Mouse (Mus musculus) neural tube, embryonic 14.5 days (tissue): ENCODE data around the gene Adgrb2. TPM values are rescaled to one million over a fixed set of nuclear protein-coding genes. Genes with fewer than 3 reads are reported as not detected.

ENCODE experiments used
- ATAC-seq: fragments of 200-750 bp; cut with Nextera tagmentation; 2 replicates; pipeline ENCODE4 v1.8.0; 2017; ENCODE audit warnings: low read depth, mild to moderate bottlenecking, moderate TSS enrichment, moderate library complexity
- H3K27ac ChIP-seq: fragments of 300-500 bp; sonication (generic); 2 replicates; pipeline ENCODE4 v1.5.1; 2014; ENCODE audit warnings: low read depth, mild to moderate bottlenecking, control low read depth, low read length, moderate library complexity, mixed read lengths
- H3K27me3 ChIP-seq: fragments of 300-500 bp; sonication (generic); 2 replicates; pipeline ENCODE4 v1.6.1; 2014; ENCODE audit warnings: low read length; ENCODE audit not compliant: control insufficient read depth, insufficient read depth
- H3K36me3 ChIP-seq: fragments of 300-500 bp; sonication (generic); 2 replicates; pipeline ENCODE4 v1.6.1; 2014; ENCODE audit warnings: low read length, mixed read lengths; ENCODE audit not compliant: control insufficient read depth, insufficient read depth
- H3K4me1 ChIP-seq: fragments of 300-500 bp; sonication (generic); 2 replicates; pipeline ENCODE4 v1.6.1; 2014; ENCODE audit warnings: low read length; ENCODE audit not compliant: control insufficient read depth, insufficient read depth
- H3K4me2 ChIP-seq: fragments of 300-500 bp; sonication (generic); 2 replicates; pipeline ENCODE4 v1.6.1; 2014; ENCODE audit warnings: mild to moderate bottlenecking, low read depth, low read length, control low read depth
- H3K4me3 ChIP-seq: fragments of 300-500 bp; sonication (generic); 2 replicates; pipeline ENCODE4 v1.5.1; 2014; ENCODE audit warnings: low read depth, low read length, control low read depth, mixed read lengths
- H3K9ac ChIP-seq: fragments of 300-500 bp; sonication (generic); replicated peaks from 2 replicates; pipeline ENCODE4 v1.6.1; 2014; ENCODE audit warnings: low read depth, mild to moderate bottlenecking, control low read depth, low read length, mixed read lengths
- H3K9me3 ChIP-seq: fragments of 300-500 bp; sonication (generic); 2 replicates; pipeline ENCODE4 v1.6.1; 2016; ENCODE audit warnings: low read length; ENCODE audit not compliant: control insufficient read depth
- WGBS: fragments of 180-500 bp; shearing (Covaris S2); extraction: QIAGEN DNeasy Blood & Tissue Kit; methylation state at CpG from one replicate; pipeline ENCODE4 v1.1.7; 2014; 5-methylcytosine and 5-hydroxymethylcytosine counted together
- polyA plus RNA-seq: library from polyadenylated mRNA; unstranded; fragments of >200 nt; fragmentation: Nextera tagmentation; extraction: Ambion mirVana; gene quantifications from 2 replicates; pipeline ENCODE4 v1.2.1, GENCODE M21; 2014

Gene Adgrb2
- polyA plus RNA-seq, 1 experiment from 2014 or later: 15.4 TPM

DNA sequence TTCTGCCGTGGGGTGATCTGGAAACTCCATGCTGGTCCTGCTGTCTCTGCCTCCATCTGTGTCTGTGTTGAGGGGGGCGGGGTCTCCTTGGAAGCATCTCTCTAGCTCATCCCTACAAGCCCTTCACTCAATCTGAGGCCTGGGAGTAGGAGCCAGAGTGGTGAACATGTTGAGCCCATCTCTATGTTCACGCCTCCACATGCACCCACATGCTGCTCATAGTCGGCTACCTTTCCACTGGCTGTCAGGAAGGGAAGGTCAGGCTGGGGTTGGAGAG is 63.5 kb downstream of the Adgrb2 start:
- WGBS: 50% methylated on average over 4 of the region's 4 CpGs
- Histone ChIP-seq H3K27ac (peak overlapping the region; percentile 69; the same call in 1 of the 2 replicates), H3K4me3 (peak overlapping the region; percentile 29), H3K9me3 (no peaks in the 10 kb centered on the region), H3K27me3 (no peaks in the 10 kb centered on the region; the same call in 1 of the 2 replicates), H3K4me1 (peaks cover 23% of the 10 kb centered on the region), H3K9ac (peak overlapping the region; percentile 52), H3K36me3 (no peaks in the 10 kb centered on the region), H3K4me2 (peak overlapping the region; percentile 60)
- peak; percentile 5; the same call in 1 of the 2 replicates for ATAC-seq

DNA sequence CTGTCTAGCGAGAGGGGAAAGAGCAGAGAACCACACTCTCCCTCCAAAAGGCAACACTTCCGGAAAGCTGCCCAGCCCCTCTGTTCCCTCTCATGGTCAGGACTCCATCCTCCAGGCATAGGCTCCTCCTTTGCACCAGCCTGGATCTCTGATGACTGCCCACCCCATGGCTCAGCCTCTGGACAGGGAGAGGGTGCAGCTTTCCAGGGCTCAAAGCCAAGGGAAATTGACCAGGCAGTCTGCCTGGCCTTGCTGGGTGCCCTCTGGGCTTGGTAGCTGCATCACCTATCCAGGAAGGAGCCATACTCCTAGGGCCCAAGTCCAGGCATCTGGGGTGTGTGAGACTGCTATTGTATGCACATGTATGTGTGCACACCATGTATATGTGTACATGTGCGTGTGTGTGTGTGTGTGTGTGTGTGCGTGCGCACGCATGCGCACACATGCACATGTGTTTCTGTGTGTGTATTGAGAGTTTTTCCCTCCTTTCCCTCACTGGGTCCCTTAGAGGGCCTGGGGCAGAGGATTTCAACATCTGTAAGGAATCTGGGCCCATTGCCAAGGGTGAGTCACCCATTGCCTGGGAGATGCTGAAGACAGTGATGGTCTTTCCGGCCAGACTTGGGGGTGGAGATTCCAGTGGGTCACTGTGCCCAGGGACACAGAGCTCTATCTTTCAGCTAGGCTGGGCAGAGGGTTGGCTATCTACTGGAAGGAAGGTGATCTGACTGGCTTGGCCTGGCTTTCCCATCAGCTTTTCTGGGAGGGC is 65.6 kb downstream of the Adgrb2 start:
- ATAC-seq: no peak
- H3K27me3 ChIP-seq: no peaks in the 10 kb centered on the region; the same call in 1 of the 2 replicates
- H3K27ac ChIP-seq: no peak overlapping the region
- H3K4me1 ChIP-seq: peaks cover 13% of the 10 kb centered on the region; the same call in 1 of the 2 replicates
- no peaks in the 10 kb centered on the region for H3K36me3 ChIP-seq
- WGBS: 85% methylated on average over 8 of the region's 8 CpGs
- H3K4me2 ChIP-seq: no peak overlapping the region
- H3K9ac ChIP-seq: no peak overlapping the region
- H3K9me3 ChIP-seq: no peaks in the 10 kb centered on the region
- no peak overlapping the region for H3K4me3 ChIP-seq

- no peak overlapping the region for H3K27ac ChIP-seq
- no peak overlapping the region for H3K9ac ChIP-seq
- peaks cover 18% of the 10 kb centered on the region; the same call in 1 of the 2 replicates for H3K4me1 ChIP-seq
- H3K9me3 ChIP-seq: no peaks in the 10 kb centered on the region
- H3K4me2 ChIP-seq: no peak overlapping the region
- no peak for ATAC-seq
- H3K27me3 ChIP-seq: no peaks in the 10 kb centered on the region; the same call in 1 of the 2 replicates
- H3K36me3 ChIP-seq: no peaks in the 10 kb centered on the region
- H3K4me3 ChIP-seq: no peak overlapping the region
- 72% methylated on average over 3 of the region's 3 CpGs for WGBS
These were observed 67.6 kb downstream of the Adgrb2 start for GRCm38 (mm10) chr4:130052283-130052682.

GRCm38 (mm10) chr4:130053111-130053510 is 68.4 kb downstream of the Adgrb2 start:
- peaks cover 10% of the 10 kb centered on the region; the same call in 1 of the 2 replicates for H3K4me1 ChIP-seq
- no peaks in the 10 kb centered on the region for H3K27me3 ChIP-seq
- no peak overlapping the region for H3K4me3 ChIP-seq
- H3K9ac ChIP-seq: no peak overlapping the region
- WGBS: 80% methylated on average over 9 of the region's 9 CpGs
- no peak overlapping the region for H3K4me2 ChIP-seq
- no peaks in the 10 kb centered on the region for H3K9me3 ChIP-seq
- ATAC-seq: no peak
- H3K27ac ChIP-seq: no peak overlapping the region; the same call in 1 of the 2 replicates
- H3K36me3 ChIP-seq: no peaks in the 10 kb centered on the region

DNA sequence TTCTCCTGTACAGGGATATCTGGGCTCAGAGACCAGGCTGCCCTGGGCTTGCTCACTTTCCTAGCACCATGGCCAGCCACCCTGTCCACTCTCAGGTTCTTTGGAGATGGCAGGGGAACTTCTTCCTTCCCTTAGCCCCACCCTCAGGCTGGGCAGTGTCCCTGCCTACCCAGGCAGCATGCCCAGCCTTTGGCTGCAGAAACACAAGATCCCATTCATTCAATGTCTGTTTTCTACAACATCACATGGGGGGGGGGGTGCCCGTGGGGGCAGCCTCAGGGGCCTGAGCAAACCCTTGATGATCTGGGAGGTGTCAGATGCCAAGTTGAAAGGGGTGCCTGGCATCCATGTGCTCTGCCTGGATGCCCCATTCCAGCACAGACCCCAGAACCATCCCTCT is 70.1 kb downstream of the Adgrb2 start:
- Histone ChIP-seq H3K4me2 (no peak overlapping the region), H3K4me3 (no peak overlapping the region), H3K9ac (no peak overlapping the region), H3K9me3 (no peaks in the 10 kb centered on the region), H3K27ac (no peak overlapping the region), H3K36me3 (no peaks in the 10 kb centered on the region), H3K27me3 (no peaks in the 10 kb centered on the region), H3K4me1 (peaks cover 9% of the 10 kb centered on the region; the same call in 1 of the 2 replicates)
- no peak for ATAC-seq
- WGBS: 47% methylated on average over 1 of the region's 1 CpGs

DNA sequence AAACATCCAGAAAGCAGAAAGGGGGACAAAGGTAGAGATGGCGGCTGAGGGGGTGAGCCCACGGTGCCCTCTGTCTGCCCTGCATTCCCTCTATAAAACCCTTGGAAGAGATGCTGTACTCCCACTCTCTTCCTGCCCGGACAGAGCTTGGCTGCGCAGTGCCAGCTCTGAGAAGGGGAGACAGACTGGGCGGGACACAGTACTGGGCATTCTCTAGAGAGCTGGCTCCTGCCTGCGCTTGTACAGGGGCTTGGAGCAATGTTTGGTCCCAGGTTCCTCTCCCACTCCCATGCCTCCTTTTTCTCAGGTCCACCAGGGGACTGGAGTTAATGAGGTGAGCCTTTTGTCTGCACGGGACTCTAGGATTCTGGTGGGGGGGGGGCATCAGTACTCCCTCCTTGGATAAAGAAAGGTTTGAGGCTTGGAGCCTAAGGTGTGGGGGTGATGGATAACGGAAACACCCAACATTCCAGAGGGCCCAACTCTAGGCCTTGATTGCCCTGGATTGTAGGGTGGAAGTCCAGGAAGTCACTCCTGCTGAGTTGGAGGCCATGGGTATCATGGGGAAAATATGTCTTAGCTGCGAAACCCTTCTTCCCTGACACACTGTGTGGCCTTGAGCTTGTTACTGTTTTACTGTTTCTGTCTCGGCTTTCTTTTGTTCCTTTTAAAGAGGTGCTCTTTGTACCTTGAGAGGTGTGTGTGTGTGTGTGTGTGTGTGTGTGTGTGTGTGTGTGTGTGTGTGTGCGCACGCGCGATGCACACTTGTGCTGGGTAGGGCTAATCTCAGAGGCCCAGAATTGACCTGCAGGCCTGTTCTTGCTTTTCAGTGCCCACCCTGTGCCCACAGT is 70.7 kb downstream of the Adgrb2 start:
- no peak overlapping the region for H3K4me2 ChIP-seq
- H3K27me3 ChIP-seq: no peaks in the 10 kb centered on the region
- peaks cover 9% of the 10 kb centered on the region; the same call in 1 of the 2 replicates for H3K4me1 ChIP-seq
- no peak overlapping the region for H3K4me3 ChIP-seq
- ATAC-seq: 0 out of 2 replicates have a peak, but pooled peaks have one; percentile 50
- WGBS: 72% methylated on average over 14 of the region's 14 CpGs
- H3K9ac ChIP-seq: no peak overlapping the region
- no peaks in the 10 kb centered on the region for H3K36me3 ChIP-seq
- no peaks in the 10 kb centered on the region for H3K9me3 ChIP-seq
- no peak overlapping the region for H3K27ac ChIP-seq

DNA sequence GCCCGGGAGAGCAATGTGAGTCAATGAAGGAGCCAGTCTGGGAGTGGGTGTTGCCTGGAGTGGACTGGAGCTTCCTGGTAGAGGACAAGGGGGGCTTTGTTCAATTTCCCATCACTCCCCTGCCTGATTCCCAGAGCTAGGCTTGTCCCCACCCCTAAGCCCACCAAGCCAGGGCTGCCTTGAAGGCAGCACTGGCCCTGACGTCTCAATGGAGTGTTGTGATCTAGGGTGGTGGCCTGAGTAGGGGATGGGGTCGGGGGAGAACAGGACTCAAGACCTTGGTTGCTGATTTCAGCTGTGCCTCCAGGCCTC is 71.3 kb downstream of the Adgrb2 start:
- no peak overlapping the region for H3K4me3 ChIP-seq
- no peaks in the 10 kb centered on the region for H3K27me3 ChIP-seq
- no peak overlapping the region for H3K9ac ChIP-seq
- peaks cover 9% of the 10 kb centered on the region; the same call in 1 of the 2 replicates for H3K4me1 ChIP-seq
- no peak overlapping the region for H3K27ac ChIP-seq
- no peak overlapping the region for H3K4me2 ChIP-seq
- 23% methylated on average over 3 of the region's 3 CpGs for WGBS
- ATAC-seq: peak; percentile 59; the same call in 1 of the 2 replicates
- H3K9me3 ChIP-seq: no peaks in the 10 kb centered on the region
- H3K36me3 ChIP-seq: no peaks in the 10 kb centered on the region

- H3K9me3 ChIP-seq: no peaks in the 10 kb centered on the region
- no peak overlapping the region for H3K9ac ChIP-seq
- H3K4me2 ChIP-seq: no peak overlapping the region
- ATAC-seq: no peak
- no peak overlapping the region for H3K4me3 ChIP-seq
- no peaks in the 10 kb centered on the region for H3K36me3 ChIP-seq
- WGBS: 30% methylated on average over 3 of the region's 3 CpGs
- H3K27me3 ChIP-seq: no peaks in the 10 kb centered on the region
- peaks cover 9% of the 10 kb centered on the region; the same call in 1 of the 2 replicates for H3K4me1 ChIP-seq
- H3K27ac ChIP-seq: no peak overlapping the region
These were observed 71.8 kb downstream of the Adgrb2 start for GRCm38 (mm10) chr4:130056471-130056870.

- no peak overlapping the region for H3K4me3 ChIP-seq
- H3K36me3 ChIP-seq: no peaks in the 10 kb centered on the region
- H3K4me2 ChIP-seq: no peak overlapping the region
- no peaks in the 10 kb centered on the region for H3K27me3 ChIP-seq
- peaks cover 3% of the 10 kb centered on the region; the same call in 1 of the 2 replicates for H3K4me1 ChIP-seq
- no peaks in the 10 kb centered on the region for H3K9me3 ChIP-seq
- H3K27ac ChIP-seq: no peak overlapping the region
- no peak for ATAC-seq
- no peak overlapping the region for H3K9ac ChIP-seq
These were observed 76.3 kb downstream of the Adgrb2 start for GRCm38 (mm10) chr4:130060937-130061336.
